Mouse (Mus musculus) E14TG2a.4 (cell line): ENCODE data around the gene Por.

Experiments
- CTCF ChIP-seq: conservative IDR thresholded peaks from 2 replicates; pipeline ENCODE4 v1.5.1; 2014; ENCODE audit warnings: low read length
- POU5F1 ChIP-seq: IDR thresholded peaks from 2 replicates; pipeline ENCODE4 v1.6.1; 2014; ENCODE audit warnings: low read length, borderline replicate concordance

GRCm38 (mm10) chr5:135742941-135743740 is 73.3 kb downstream of the Por start:
- TF ChIP-seq CTCF = no peak
- no peak for TF ChIP-seq POU5F1
